Mouse (Mus musculus): ENCODE data around the gene Kcna2. TPM values are rescaled to one million over a fixed set of nuclear protein-coding genes. Genes with fewer than 3 reads are reported as not detected.

Gene Kcna2
- total RNA-seq, 2 experiments from 2014 or later = 1.3 to 2.1 TPM

- no peak for ATAC-seq (replicated peaks; ENCODE audit: low FRiP score, poor library complexity, severe bottlenecking)
Measured at GRCm38 (mm10) chr3:107134457-107134856, 33.5 kb downstream of the Kcna2 start.

GRCm38 (mm10) chr3:107147126-107147525 is 46.2 kb downstream of the Kcna2 start:
- no peak for ATAC-seq (replicated peaks; ENCODE audit: low FRiP score, poor library complexity, severe bottlenecking)

- ATAC-seq (replicated peaks; ENCODE audit: low FRiP score, poor library complexity, severe bottlenecking) = no peak
Measured at GRCm38 (mm10) chr3:107149006-107149405, 48.1 kb downstream of the Kcna2 start.

GRCm38 (mm10) chr3:107150469-107150868 is 49.5 kb downstream of the Kcna2 start:
- no peak for ATAC-seq (replicated peaks; ENCODE audit: low FRiP score, poor library complexity, severe bottlenecking)

GRCm38 (mm10) chr3:107150872-107151540 is 50.1 kb downstream of the Kcna2 start:
- ATAC-seq (replicated peaks; ENCODE audit: low FRiP score, poor library complexity, severe bottlenecking) = no peak

- ATAC-seq (replicated peaks; ENCODE audit: low FRiP score, poor library complexity, severe bottlenecking) = no peak
Measured at GRCm38 (mm10) chr3:107153772-107154655, 53.1 kb downstream of the Kcna2 start.

GRCm38 (mm10) chr3:107158856-107159255 is 57.9 kb downstream of the Kcna2 start:
- no peak for ATAC-seq (replicated peaks; ENCODE audit: low FRiP score, poor library complexity, severe bottlenecking)

- ATAC-seq (replicated peaks; ENCODE audit: low FRiP score, poor library complexity, severe bottlenecking) = no peak
Measured at GRCm38 (mm10) chr3:107159418-107159817, 58.5 kb downstream of the Kcna2 start.

- ATAC-seq (replicated peaks; ENCODE audit: low FRiP score, poor library complexity, severe bottlenecking) = no peak
Measured at GRCm38 (mm10) chr3:107159859-107160324, 58.9 kb downstream of the Kcna2 start.

GRCm38 (mm10) chr3:107162741-107163140 is 61.8 kb downstream of the Kcna2 start:
- no peak for ATAC-seq (replicated peaks; ENCODE audit: low FRiP score, poor library complexity, severe bottlenecking)

Other genes starting within 250 kb of the Kcna2 start
- gene Kcna3, start 65.0 kb upstream of the Kcna2 start, total RNA-seq (2015; ENCODE audit: low replicate concordance) = 4.4 TPM in 1 of 2 replicates, not detected in the other
- gene Kcna3, start 65.0 kb upstream of the Kcna2 start, total RNA-seq (2017; ENCODE audit: low replicate concordance) = 1.5 and 1.7 TPM in 2 replicates
- gene Kcna10, start 81.9 kb downstream of the Kcna2 start, total RNA-seq (2015; ENCODE audit: low replicate concordance) = not detected in 2 replicates
- gene Kcna10, start 81.9 kb downstream of the Kcna2 start, total RNA-seq (2017; ENCODE audit: low replicate concordance) = not detected in 2 replicates
- not detected in 2 replicates for gene Cym, start 120.6 kb downstream of the Kcna2 start, total RNA-seq (2015; ENCODE audit: low replicate concordance)
- gene Cym, start 120.6 kb downstream of the Kcna2 start, total RNA-seq (2017; ENCODE audit: low replicate concordance) = not detected in 2 replicates
- not detected in 2 replicates for gene A630076J17Rik, start 129.5 kb downstream of the Kcna2 start, total RNA-seq (2015; ENCODE audit: low replicate concordance)
- gene A630076J17Rik, start 129.5 kb downstream of the Kcna2 start, total RNA-seq (2017; ENCODE audit: low replicate concordance) = 0.42 TPM in 1 of 2 replicates, not detected in the other
- gene Prok1, start 138.6 kb downstream of the Kcna2 start, total RNA-seq (2015; ENCODE audit: low replicate concordance) = not detected in 2 replicates
- gene Prok1, start 138.6 kb downstream of the Kcna2 start, total RNA-seq (2017; ENCODE audit: low replicate concordance) = not detected in 2 replicates
- gene Lamtor5, start 177.7 kb downstream of the Kcna2 start, total RNA-seq (2015; ENCODE audit: low replicate concordance) = 38.2 and 42.8 TPM in 2 replicates
- gene Lamtor5, start 177.7 kb downstream of the Kcna2 start, total RNA-seq (2017; ENCODE audit: low replicate concordance) = 12.1 and 16.7 TPM in 2 replicates
- gene Slc16a4, start 190.1 kb downstream of the Kcna2 start, total RNA-seq (2015; ENCODE audit: low replicate concordance) = not detected in 2 replicates
- gene Slc16a4, start 190.1 kb downstream of the Kcna2 start, total RNA-seq (2017; ENCODE audit: low replicate concordance) = 0.43 TPM in 1 of 2 replicates, not detected in the other
- gene Rbm15, start 232.5 kb downstream of the Kcna2 start, total RNA-seq (2015; ENCODE audit: low replicate concordance) = 19.4 and 26.1 TPM in 2 replicates
- 19.9 and 29.7 TPM in 2 replicates for gene Rbm15, start 232.5 kb downstream of the Kcna2 start, total RNA-seq (2017; ENCODE audit: low replicate concordance)

Measured in erythroblast, adult 5-6 weeks (primary cell).